Mouse (Mus musculus): Measurements from ENCODE around the gene Shank2.

Shank2 gene

GRCm38 (mm10) chr7:144030796-144031195 lies 29.1 kb downstream of the Shank2 start:
- in situ Hi-C loops (cut with MseI, MboI), result no loop called here

GRCm38 (mm10) chr7:144031611-144032010 lies 29.9 kb downstream of the Shank2 start:
- in situ Hi-C loops (cut with MseI, MboI), result no loop called here

GRCm38 (mm10) chr7:144037541-144037940 lies 35.8 kb downstream of the Shank2 start:
- in situ Hi-C loops (cut with MseI, MboI), result no loop called here

GRCm38 (mm10) chr7:144037966-144038669 lies 36.4 kb downstream of the Shank2 start:
- in situ Hi-C loops (cut with MseI, MboI), result no loop called here

- in situ Hi-C loops (cut with MseI, MboI), result no loop called here
Measured at GRCm38 (mm10) chr7:144038741-144039140, 37.0 kb downstream of the Shank2 start.

DNA sequence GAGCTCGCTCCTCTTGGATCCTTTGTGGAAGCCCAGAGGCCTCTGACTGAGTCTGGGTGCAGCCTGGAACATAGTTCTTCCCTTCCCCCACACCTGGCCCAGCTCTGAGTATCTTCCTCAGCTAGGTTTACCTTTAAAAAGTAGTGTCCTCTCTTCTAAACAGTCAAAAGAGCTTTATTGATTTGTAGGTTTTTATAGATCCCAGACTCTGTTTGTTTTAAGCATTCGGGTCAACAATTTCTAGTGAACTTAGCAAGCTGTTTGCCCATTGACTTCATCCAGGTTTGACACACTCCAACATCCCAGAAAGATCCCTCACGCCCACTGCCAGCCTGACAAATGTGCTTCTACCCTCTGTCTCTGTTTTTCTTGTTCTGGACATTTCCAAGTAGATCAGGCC lies 38.6 kb downstream of the Shank2 start:
- in situ Hi-C loops (cut with MseI, MboI), result no loop called here

- in situ Hi-C loops (cut with MseI, MboI), result no loop called here
Measured at GRCm38 (mm10) chr7:144052076-144052475, 50.3 kb downstream of the Shank2 start.

DNA sequence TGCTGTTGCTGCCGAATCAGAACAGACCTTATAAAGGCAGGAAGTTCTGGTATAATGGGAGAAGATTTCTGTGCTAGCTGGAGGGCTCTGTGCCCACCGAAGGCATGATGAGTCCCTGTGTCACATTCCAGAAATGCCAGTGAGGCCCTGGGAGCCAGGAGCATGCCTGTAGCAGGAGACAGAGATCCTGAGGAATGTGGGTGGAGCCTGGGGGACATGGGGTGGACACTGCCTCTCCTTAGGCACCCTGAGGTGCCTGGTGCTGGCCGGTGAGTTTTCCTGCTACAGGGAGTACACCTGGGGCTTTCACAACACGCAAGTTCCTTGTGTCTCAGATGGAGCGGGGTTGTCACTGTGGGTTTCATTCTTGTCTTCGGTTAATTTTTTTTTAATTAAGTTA lies 53.5 kb downstream of the Shank2 start:
- in situ Hi-C loops (cut with MseI, MboI), result no loop called here

GRCm38 (mm10) chr7:144055702-144056531 lies 54.2 kb downstream of the Shank2 start:
- in situ Hi-C loops (cut with MseI, MboI), result no loop called here

- in situ Hi-C loops (cut with MseI, MboI), result no loop called here
Measured at GRCm38 (mm10) chr7:144070162-144070949, 68.6 kb downstream of the Shank2 start.

- in situ Hi-C loops (cut with MseI, MboI), result no loop called here
Measured at GRCm38 (mm10) chr7:144072219-144072618, 70.5 kb downstream of the Shank2 start.

DNA sequence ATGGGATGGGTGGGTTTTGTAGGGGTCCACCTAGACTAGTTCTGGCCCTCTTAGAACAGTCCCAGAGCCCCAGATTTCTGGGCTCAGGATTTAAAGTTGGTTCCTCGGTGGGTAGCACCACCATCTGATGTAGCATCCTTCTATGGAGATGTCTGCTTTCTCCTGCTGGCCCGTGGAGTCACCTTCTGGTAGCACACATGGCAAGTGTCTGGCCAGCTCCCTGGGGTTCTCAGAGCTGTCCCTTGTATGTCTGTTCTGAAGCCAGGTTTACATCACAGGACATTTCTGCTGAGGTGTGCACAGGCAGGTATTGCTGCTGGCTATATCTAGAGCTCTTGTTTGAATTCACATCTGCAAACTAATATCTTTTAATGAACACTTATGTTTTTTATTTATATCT lies 71.1 kb downstream of the Shank2 start:
- in situ Hi-C loops (cut with MseI, MboI), result no loop called here

DNA sequence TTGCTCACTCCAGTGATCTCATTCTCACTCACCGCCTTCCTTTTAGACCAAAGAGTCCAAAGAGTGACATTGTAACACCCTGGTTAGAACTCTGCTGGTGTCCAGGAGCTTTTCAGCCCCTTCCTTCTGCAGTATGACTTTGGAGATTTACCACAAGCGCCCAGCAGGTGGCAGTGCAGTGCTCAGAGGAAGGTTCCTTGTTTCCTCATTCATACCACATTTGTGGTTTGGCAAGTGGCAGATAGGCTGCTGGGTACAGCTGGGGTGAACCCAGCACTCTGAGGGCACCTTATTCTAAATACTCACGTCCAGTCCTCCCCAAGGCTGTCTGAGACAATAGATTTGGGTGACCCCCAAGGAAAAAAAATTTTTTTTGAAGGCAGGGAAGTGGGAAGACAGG lies 73.0 kb downstream of the Shank2 start:
- in situ Hi-C loops (cut with MseI, MboI), result no loop called here

GRCm38 (mm10) chr7:144078661-144079060 lies 76.9 kb downstream of the Shank2 start:
- in situ Hi-C loops (cut with MseI, MboI), result no loop called here

GRCm38 (mm10) chr7:144079861-144080260 lies 78.1 kb downstream of the Shank2 start:
- in situ Hi-C loops (cut with MseI, MboI), result no loop called here

- in situ Hi-C loops (cut with MseI, MboI), result no loop called here
Measured at GRCm38 (mm10) chr7:144081448-144081847, 79.7 kb downstream of the Shank2 start.

- in situ Hi-C loops (cut with MseI, MboI), result no loop called here
Measured at GRCm38 (mm10) chr7:144081963-144082362, 80.2 kb downstream of the Shank2 start.

GRCm38 (mm10) chr7:144087277-144087676 lies 85.5 kb downstream of the Shank2 start:
- in situ Hi-C loops (cut with MseI, MboI), result no loop called here

GRCm38 (mm10) chr7:144094132-144094531 lies 92.4 kb downstream of the Shank2 start:
- in situ Hi-C loops (cut with MseI, MboI), result no loop called here

DNA sequence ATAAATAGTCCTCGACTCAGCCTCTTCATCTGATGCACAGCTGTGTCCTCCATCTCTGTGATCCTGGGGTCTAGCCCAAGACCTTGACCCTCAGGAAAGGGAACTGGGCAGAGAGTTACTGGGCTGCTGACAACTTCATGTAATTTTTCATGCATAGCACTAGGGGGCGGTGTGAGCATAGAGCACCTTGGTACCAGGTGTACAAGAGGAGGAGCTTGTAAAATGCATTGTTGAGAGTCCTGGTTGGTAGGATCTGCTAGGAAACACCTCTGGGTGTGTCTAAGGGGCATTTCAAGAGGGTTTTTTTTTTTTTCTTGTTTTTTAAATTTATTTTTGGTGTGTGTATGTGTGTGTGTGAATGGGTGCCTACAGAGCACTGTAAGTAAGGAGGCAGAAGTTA lies 95.6 kb downstream of the Shank2 start:
- in situ Hi-C loops (cut with MseI, MboI), result no loop called here

DNA sequence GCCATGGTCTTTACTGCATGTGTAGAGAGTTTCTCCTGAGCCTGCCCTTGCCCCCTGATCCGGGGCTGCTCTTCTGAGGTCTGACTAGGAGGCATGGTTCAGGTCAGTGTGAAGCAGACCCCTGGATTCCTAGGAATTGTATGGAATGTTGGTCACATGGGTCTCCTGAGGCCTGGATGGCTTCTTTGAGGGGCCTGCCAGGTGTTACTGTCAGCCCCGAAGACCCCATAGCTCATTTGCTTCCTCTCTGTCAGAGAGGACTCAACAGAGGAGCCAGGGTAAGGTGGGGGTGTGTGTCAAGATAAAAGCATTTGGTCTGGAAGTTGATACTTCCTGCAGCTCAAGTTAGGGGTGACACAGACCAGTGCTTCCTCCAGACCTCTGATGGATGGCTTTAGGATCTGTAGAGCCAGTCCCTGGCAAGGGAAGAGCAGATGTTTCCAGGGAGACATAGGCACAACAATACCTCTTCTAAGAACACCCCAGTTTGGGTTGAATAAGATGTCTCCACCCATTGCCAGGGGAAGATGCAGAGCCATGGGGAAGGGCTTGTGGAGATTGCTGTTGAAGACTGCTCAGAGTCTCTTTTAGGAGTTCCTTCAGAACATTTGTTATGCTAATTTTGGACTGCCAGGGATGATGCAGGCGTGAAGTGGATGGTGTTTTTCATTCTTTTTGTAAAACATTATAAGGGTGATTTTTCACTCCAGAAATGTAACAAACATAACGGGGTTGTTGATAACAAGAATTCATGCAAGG lies 100.7 kb downstream of the Shank2 start:
- in situ Hi-C loops (cut with MseI, MboI), result loop anchor here in 1 of 2 experiments (25.0 kb wide), 1 partner anchor 285 kb away; no protein-coding TSS in a partner anchor
